Mouse (Mus musculus): ENCODE measurements at regions not wholly inside any gene's neighbourhood (a gene's known extent, or its start where the extent isn't known, plus 50 kb on each side); places are given as distances from the start of the nearest gene placed in this dataset.
"Not testable (repeated sequence)": the region's sequence is repeated elsewhere in the genome, so short reads cannot be mapped to it uniquely, and the experiment has no call there.

DNA sequence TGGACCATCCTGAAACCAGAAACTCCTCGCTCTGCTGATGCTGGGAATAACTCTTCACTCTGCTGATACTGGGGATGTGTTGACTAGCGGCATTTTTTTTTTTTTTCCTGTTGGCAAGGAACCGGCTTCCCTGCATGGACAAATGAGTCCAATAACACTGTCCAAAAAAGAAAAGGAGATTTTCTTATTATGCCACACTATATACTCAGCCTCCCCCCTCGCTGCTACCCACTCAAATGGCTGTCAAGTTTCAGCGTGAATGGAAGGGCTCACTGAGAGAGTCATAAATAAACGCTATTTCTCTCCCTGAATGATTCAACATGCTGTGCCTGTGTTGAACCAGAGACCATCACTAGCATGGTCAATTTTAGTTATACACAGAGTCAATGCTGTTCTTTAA is 489.2 kb upstream of the Arid1b start:
- Histone ChIP-seq H3K4me1 (peaks cover 12% of the 10 kb centered on the region), H3K36me3 (replicated peaks; ENCODE audit: low read length) (no peaks in the 10 kb centered on the region), H3K4me3 (replicated peaks) (no peak overlapping the region), H3K27me3 (replicated peaks) (peaks cover 3% of the 10 kb centered on the region), H3K9me3 (peaks cover 3% of the 10 kb centered on the region; the same call in 1 of the 2 replicates)
- TF ChIP-seq FLI1 (IDR thresholded peaks at IDR 0.05; ENCODE audit: low read length): no peak
- TF ChIP-seq GATA1 (IDR thresholded peaks at IDR 0.05; ENCODE audit: borderline replicate concordance, low read length): no peak

DNA sequence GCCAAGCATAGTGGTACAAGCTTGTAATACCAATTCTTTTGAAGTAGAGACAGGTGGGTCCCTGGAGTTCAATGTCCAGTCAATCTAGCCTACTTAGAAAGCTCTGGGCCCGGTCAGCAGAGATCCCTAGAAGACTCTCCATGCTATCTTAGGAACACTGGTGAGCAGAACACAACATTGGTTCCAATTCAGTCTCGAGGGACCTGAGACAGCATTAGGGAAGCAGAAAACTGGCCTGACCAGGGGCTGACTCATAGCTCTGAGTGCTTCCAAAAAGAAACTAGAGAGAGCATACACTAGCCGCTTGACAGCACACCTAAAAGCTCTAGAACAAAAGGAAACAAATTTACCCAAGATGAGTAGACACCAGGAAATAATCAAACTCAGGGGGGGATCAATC is 484.6 kb upstream of the Arid1b start:
- Histone ChIP-seq H3K27me3 (replicated peaks) (no peaks in the 10 kb centered on the region), H3K4me1 (peaks cover 8% of the 10 kb centered on the region; the same call in 1 of the 2 replicates), H3K36me3 (replicated peaks; ENCODE audit: low read length) (no peaks in the 10 kb centered on the region), H3K4me3 (replicated peaks) (no peak overlapping the region), H3K9me3 (no peaks in the 10 kb centered on the region)
- TF ChIP-seq FLI1 (IDR thresholded peaks at IDR 0.05; ENCODE audit: low read length) (no peak), GATA1 (IDR thresholded peaks at IDR 0.05; ENCODE audit: borderline replicate concordance, low read length) (no peak)

DNA sequence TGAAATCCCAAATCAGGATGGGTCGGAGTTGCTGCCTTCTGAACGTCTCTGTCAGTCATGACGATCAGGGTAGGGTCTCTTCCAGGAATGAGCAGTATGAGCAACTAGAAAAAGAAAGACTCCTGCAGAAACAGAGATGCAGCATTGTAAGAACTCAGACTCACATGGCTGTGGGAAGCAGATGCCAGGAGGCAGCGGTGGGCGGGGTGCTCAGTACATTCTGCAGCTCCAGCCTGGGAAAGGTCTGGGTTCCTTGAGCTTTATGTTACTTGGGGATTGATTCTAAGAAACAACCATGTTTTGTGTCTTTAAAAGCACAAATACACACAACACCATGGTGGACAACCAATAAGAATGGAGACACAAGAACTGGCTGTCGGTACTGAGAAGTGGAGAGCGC is 478.0 kb upstream of the Arid1b start:
- TF ChIP-seq GATA1 (IDR thresholded peaks at IDR 0.05; ENCODE audit: borderline replicate concordance, low read length): no peak
- no peak for TF ChIP-seq FLI1 (IDR thresholded peaks at IDR 0.05; ENCODE audit: low read length)
- H3K4me1 ChIP-seq: peaks cover 8% of the 10 kb centered on the region; the same call in 1 of the 2 replicates
- no peaks in the 10 kb centered on the region for H3K36me3 ChIP-seq (replicated peaks; ENCODE audit: low read length)
- H3K4me3 ChIP-seq (replicated peaks): no peak overlapping the region
- H3K9me3 ChIP-seq: no peaks in the 10 kb centered on the region
- no peaks in the 10 kb centered on the region for H3K27me3 ChIP-seq (replicated peaks)

DNA sequence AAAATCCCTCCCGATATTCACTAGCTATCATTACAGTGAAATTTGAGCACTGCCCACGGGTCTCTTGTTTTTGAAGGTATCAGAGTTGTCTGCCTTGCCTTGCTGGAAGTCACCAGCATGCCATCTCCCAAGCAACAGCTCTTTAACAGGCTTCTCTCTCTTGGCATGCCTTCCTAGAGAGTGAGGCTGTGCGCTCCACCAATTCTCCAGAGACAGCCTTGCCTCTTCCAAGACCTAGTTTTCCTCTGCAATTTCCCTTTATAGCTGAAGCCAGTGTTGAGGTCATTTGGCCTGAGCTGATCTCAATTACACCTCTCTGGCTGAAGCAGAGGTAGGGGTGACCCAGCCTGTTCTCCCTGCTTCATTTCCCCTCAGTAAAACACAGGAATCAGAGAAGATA is 477.3 kb upstream of the Arid1b start:
- TF ChIP-seq FLI1 (IDR thresholded peaks at IDR 0.05; ENCODE audit: low read length) (no peak), GATA1 (IDR thresholded peaks at IDR 0.05; ENCODE audit: borderline replicate concordance, low read length) (no peak)
- Histone ChIP-seq H3K4me3 (replicated peaks) (no peak overlapping the region), H3K9me3 (no peaks in the 10 kb centered on the region), H3K27me3 (replicated peaks) (no peaks in the 10 kb centered on the region), H3K36me3 (replicated peaks; ENCODE audit: low read length) (no peaks in the 10 kb centered on the region), H3K4me1 (peaks cover 8% of the 10 kb centered on the region; the same call in 1 of the 2 replicates)

DNA sequence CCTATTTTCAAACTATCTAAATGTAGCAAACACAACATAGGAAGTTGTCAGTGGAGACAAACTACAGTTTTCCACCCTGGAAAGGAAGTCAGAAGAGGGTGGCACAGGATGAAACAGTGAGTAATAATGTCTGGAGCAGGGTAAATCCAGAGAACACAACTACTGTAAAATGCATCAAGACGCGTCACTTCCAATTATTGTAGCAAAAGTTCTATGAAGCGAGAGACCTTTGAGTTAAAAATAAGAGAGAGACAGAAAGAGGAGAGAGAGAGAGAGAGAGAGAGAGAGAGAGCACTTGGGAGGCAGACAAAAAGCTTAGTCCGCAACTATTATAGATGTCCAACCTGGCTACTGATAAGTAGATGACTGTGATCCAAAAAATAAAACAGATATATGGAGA is 473.1 kb upstream of the Arid1b start:
- TF ChIP-seq GATA1 (IDR thresholded peaks at IDR 0.05; ENCODE audit: borderline replicate concordance, low read length): no peak
- no peak for TF ChIP-seq FLI1 (IDR thresholded peaks at IDR 0.05; ENCODE audit: low read length)
- Histone ChIP-seq H3K27me3 (replicated peaks) (no peaks in the 10 kb centered on the region), H3K4me1 (peaks cover 6% of the 10 kb centered on the region; the same call in 1 of the 2 replicates), H3K36me3 (replicated peaks; ENCODE audit: low read length) (no peaks in the 10 kb centered on the region), H3K4me3 (replicated peaks) (no peak overlapping the region), H3K9me3 (no peaks in the 10 kb centered on the region)

DNA sequence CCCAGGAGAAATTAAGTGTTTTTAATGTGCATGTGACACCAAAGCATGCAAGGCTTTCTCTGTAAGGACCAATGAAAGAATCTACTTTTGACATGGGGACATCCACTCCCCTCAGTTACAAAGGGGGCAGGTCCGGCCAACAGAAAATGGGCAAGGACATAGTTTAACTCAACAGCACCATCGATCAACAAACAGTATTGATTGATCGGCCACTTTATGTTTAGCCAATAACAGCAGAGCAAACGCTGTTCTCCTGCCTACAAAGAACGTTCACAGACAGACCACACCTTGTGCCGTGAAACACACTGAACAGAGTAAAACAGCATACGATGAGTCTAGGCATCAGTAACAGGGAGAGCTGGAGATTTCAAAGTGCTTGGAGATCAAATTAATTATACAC is 467.7 kb upstream of the Arid1b start:
- Histone ChIP-seq H3K27me3 (replicated peaks) (no peaks in the 10 kb centered on the region), H3K4me1 (peaks cover 9% of the 10 kb centered on the region; the same call in 1 of the 2 replicates), H3K4me3 (replicated peaks) (no peak overlapping the region), H3K9me3 (no peaks in the 10 kb centered on the region), H3K36me3 (replicated peaks; ENCODE audit: low read length) (no peaks in the 10 kb centered on the region)
- TF ChIP-seq GATA1 (IDR thresholded peaks at IDR 0.05; ENCODE audit: borderline replicate concordance, low read length): no peak
- TF ChIP-seq FLI1 (IDR thresholded peaks at IDR 0.05; ENCODE audit: low read length): no peak

DNA sequence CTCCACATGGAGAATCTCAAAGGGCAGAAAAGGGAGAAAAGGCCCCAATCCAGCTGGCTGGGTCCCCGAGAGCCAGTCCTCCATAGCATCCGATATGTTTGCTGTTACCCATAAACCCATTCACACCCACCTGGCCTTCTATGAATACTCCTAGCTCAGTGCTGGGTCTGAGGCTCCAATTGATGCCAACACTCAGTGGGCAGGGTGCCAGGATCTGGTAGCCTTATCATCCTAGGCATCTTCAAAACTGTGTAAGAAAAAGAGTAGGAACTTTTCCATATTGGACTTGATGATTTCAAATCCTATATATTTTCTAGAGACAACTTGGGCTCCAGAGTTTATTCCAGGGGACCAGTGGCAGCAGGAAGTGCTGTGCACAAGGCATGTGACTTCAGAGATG is 462.0 kb upstream of the Arid1b start:
- Histone ChIP-seq H3K27me3 (replicated peaks) (peaks cover 1% of the 10 kb centered on the region), H3K4me3 (replicated peaks) (no peak overlapping the region), H3K9me3 (peaks cover 3% of the 10 kb centered on the region; the same call in 1 of the 2 replicates), H3K4me1 (peaks cover 12% of the 10 kb centered on the region), H3K36me3 (replicated peaks; ENCODE audit: low read length) (no peaks in the 10 kb centered on the region)
- TF ChIP-seq GATA1 (IDR thresholded peaks at IDR 0.05; ENCODE audit: borderline replicate concordance, low read length) (no peak), FLI1 (IDR thresholded peaks at IDR 0.05; ENCODE audit: low read length) (no peak)

DNA sequence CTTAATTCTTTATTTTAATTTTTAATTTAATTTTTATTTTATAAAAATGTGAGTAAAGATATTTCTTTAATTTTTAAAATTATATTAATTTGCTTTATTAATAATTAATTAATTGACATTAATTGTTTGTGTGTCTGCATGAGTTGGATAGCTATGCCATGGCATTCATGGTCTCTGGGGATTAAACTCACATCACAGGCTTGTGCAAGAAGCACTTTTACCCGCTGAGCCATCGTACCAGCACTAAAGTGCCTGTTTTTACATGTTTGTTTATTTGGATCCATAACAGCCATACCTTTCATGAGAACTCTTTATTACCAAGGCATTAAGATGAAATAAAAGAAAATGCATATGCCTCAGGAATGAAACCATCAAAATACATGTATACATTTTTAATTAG is 453.7 kb upstream of the Arid1b start:
- Histone ChIP-seq H3K9me3 (peaks cover 3% of the 10 kb centered on the region; the same call in 1 of the 2 replicates), H3K4me3 (replicated peaks) (no peak overlapping the region), H3K36me3 (replicated peaks; ENCODE audit: low read length) (no peaks in the 10 kb centered on the region), H3K4me1 (peaks cover 35% of the 10 kb centered on the region), H3K27me3 (replicated peaks) (peaks cover under 1% of the 10 kb centered on the region)
- TF ChIP-seq GATA1 (IDR thresholded peaks at IDR 0.05; ENCODE audit: borderline replicate concordance, low read length) (no peak), FLI1 (IDR thresholded peaks at IDR 0.05; ENCODE audit: low read length) (no peak)

DNA sequence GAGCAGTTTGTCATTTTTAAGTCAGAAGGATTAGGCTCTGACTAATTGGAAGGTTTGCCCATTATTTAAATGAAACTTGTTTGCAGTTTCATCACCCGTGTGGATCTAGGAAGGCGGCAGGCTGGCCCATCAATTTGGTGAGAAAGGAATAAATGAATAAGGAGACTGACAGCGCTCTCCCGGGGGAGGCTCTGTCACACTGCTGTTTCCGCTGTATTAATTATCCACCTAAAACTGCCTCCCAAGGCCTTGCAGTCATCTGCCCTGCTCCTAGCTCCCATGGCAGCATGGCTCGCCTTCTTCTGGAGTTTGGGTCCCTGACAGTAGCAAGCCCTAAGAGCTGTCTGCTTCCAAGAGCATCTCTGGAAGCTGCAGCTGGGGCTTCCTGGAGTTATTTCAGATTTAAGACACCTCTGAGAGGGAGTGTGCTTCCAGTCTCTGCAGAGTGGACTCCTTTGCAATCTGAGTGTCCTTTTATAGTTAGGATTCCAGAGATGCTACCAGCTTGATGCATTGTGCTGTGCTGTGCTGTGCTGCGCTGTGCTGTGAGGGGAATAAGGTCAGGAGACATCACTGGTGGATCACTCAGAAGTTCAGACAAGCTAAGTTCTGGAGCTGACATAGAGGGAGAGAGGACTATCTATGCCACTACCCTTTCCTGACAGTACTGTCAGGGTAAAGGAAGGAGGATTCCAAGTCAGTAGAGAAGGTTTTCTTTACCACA is 452.9 kb upstream of the Arid1b start:
- Histone ChIP-seq H3K36me3 (replicated peaks; ENCODE audit: low read length) (no peaks in the 10 kb centered on the region), H3K4me1 (peaks cover 33% of the 10 kb centered on the region), H3K4me3 (replicated peaks) (peak overlapping the region; percentile 4), H3K9me3 (peaks cover 3% of the 10 kb centered on the region; the same call in 1 of the 2 replicates), H3K27me3 (replicated peaks) (no peaks in the 10 kb centered on the region)
- no peak for TF ChIP-seq FLI1 (IDR thresholded peaks at IDR 0.05; ENCODE audit: low read length)
- TF ChIP-seq GATA1 (IDR thresholded peaks at IDR 0.05; ENCODE audit: borderline replicate concordance, low read length): no peak

DNA sequence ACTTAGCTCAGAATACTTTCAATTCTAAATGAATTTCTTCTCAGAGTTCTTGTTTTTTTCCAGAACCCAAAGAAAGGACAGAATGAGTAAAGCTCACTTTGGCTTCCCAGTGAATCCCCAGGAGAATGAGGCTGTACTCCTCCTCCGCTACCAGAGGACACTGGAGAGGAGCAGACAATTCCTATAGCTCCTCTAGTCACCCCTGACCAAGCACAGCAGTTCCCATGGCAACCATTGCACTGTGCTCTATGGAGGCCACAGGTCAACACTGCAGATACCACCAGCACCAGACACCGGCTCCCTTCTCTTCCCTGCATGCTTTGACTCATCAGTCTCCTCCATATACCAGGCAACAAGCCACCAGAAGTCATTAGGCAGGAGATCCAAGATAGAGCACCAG is 447.6 kb upstream of the Arid1b start:
- H3K9me3 ChIP-seq: 0 out of 2 replicates have a peak, but pooled peaks cover 3% of the 10 kb centered on the region

DNA sequence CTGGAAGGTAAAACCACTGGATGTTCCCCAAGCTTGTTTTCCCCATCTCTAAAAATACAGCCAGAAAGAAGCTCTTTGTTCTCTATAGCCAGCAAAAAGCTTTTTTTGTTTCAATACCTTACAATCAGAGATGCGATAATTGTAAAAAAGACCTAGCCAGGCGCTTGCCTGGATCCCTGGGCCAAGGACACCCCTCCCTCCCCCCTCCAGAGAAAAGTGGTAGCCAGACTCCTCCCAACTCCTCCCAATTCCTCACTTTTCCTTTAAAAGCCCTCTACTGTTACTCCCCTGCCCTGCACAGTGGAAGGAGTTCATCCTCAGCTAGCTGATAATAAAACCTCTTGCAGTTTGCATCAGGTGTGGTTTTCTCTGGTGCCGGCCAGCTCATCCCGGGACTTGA is 441.1 kb upstream of the Arid1b start:
- H3K4me3 ChIP-seq (replicated peaks); H3K9me3 ChIP-seq; H3K36me3 ChIP-seq (replicated peaks; ENCODE audit: low read length); H3K27me3 ChIP-seq (replicated peaks): not testable (repeated sequence)
- peaks cover 17% of the 10 kb centered on the region for H3K4me1 ChIP-seq

More for the DNA sequence above, 447.6 kb upstream of the Arid1b start:
- peak overlapping the region; percentile 53 for H3K4me3 ChIP-seq (replicated peaks)
- H3K36me3 ChIP-seq (replicated peaks; ENCODE audit: low read length): no peaks in the 10 kb centered on the region
- no peaks in the 10 kb centered on the region for H3K27me3 ChIP-seq (replicated peaks)
- peaks cover 29% of the 10 kb centered on the region for H3K4me1 ChIP-seq
- no peak for TF ChIP-seq FLI1 (IDR thresholded peaks at IDR 0.05; ENCODE audit: low read length)
